Mouse (Mus musculus) heart, embryonic 14.5 days (tissue): ENCODE data around the gene Arrb2. TPM values are rescaled to one million over a fixed set of nuclear protein-coding genes. Genes with fewer than 3 reads are reported as not detected.

Source experiments
- ATAC-seq: fragments of 200-750 bp; cut with Nextera tagmentation; 2 replicates; pipeline ENCODE4 v1.8.0; 2017; ENCODE audit warnings: low read depth, moderate TSS enrichment; ENCODE audit not compliant: insufficient number of reproducible peaks, insufficient read depth, low FRiP score
- H3K27ac ChIP-seq, 2 experiments: fragments of 200-500 bp in 1 of 2; fragments of 300-500 bp in 1 of 2; sonication (generic) in 1 of 2; replicated peaks in 1 of 2; 2 replicates each; pipeline ENCODE4 v1.5.1; 2012 to 2014; ENCODE audit warnings: low read depth in 2 of 2, low read length in 2 of 2, control low read depth in 1 of 2, mild to moderate bottlenecking in 1 of 2, mixed read lengths in 1 of 2; ENCODE audit not compliant: control insufficient read depth in 1 of 2, insufficient read depth in 1 of 2
- H3K27me3 ChIP-seq: fragments of 300-500 bp; sonication (generic); 2 replicates; pipeline ENCODE4 v1.6.1; 2014; ENCODE audit warnings: mild to moderate bottlenecking, low read length, control low read depth; ENCODE audit not compliant: control insufficient read depth, insufficient read depth
- H3K36me3 ChIP-seq: fragments of 300-500 bp; sonication (generic); 2 replicates; pipeline ENCODE4 v1.6.1; 2014; ENCODE audit warnings: mild to moderate bottlenecking, control low read depth, low read length, mixed read lengths; ENCODE audit not compliant: control insufficient read depth, insufficient read depth
- H3K4me1 ChIP-seq, 2 experiments: fragments of 200-500 bp in 1 of 2; fragments of 300-500 bp in 1 of 2; sonication (generic) in 1 of 2; 2 replicates each; pipeline ENCODE4 v1.6.1; 2012 to 2014; ENCODE audit warnings: low read length in 2 of 2, control low read depth in 1 of 2, mixed read lengths in 1 of 2; ENCODE audit not compliant: control insufficient read depth in 2 of 2, insufficient read depth in 2 of 2
- H3K4me2 ChIP-seq: fragments of 300-500 bp; sonication (generic); 2 replicates; pipeline ENCODE4 v1.6.1; 2014; ENCODE audit warnings: mild to moderate bottlenecking, low read length
- H3K4me3 ChIP-seq, 2 experiments: fragments of 200-500 bp in 1 of 2; fragments of 300-500 bp in 1 of 2; sonication (generic) in 1 of 2; 2 replicates each; pipeline ENCODE4 v1.5.1; 2012 to 2014; ENCODE audit warnings: low read length in 2 of 2, mild to moderate bottlenecking in 2 of 2, control low read depth in 1 of 2, low read depth in 1 of 2, moderate library complexity in 1 of 2; ENCODE audit not compliant: control insufficient read depth in 1 of 2, insufficient read depth in 1 of 2
- H3K9ac ChIP-seq: fragments of 300-500 bp; sonication (generic); 2 replicates; pipeline ENCODE4 v1.6.1; 2014; ENCODE audit warnings: mild to moderate bottlenecking, low read length
- H3K9me3 ChIP-seq: fragments of 300-500 bp; sonication (generic); 2 replicates; pipeline ENCODE4 v1.6.1; 2016; ENCODE audit warnings: low read length, control low read depth; ENCODE audit not compliant: control insufficient read depth
- WGBS: fragments of 180-500 bp; shearing (Covaris S2); extraction: QIAGEN DNeasy Blood & Tissue Kit; methylation state at CpG from one replicate; pipeline ENCODE4 v1.1.7; 2014; 5-methylcytosine and 5-hydroxymethylcytosine counted together
- polyA plus RNA-seq: library from polyadenylated mRNA; unstranded; fragments of >200 nt; fragmentation: Nextera tagmentation; extraction: Ambion mirVana; gene quantifications from 2 replicates; pipeline ENCODE4 v1.2.1, GENCODE M21; 2014

The Arrb2 gene
- polyA plus RNA-seq, 1 experiment from 2014 or later: 8.6 TPM

DNA sequence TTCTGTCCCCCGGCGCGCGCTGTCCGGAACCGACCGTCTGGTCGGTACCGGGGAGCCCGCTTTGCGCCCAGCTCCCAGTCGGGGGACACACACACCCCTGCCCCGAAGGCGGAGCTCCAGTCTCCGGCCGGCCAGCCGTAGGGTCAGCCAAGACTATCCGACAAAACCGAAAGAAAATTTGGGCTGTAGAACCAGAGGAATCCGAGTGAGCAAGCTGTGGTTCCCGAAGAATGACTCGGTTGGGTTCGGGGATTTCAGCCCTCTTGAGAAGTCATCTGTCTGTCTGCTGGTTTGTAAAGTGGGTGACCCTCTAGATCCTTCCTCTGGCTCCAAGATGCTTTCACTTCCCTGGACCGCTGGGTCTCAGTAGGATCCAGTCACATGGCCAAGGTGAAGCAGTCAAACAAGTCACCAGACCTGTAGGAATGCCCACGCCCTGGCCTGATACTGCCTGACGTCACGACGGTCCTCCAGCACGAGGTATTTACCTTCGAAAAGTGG is 27.2 kb downstream of the Arrb2 start, which contains the start of gene Cxcl16:
Gene Cxcl16 (minus strand): TSS at position 384 of the 501 bp plus-strand sequence.
- 1% methylated on average over 29 of the region's 30 CpGs for WGBS
- ATAC-seq: 0 out of 2 replicates have a peak, but pooled peaks have one; percentile 29
- H3K4me1 ChIP-seq: peaks cover 3 to 10% of the 10 kb centered on the region in 2 experiments; a peak in 3 of 4 replicates
- peak within 1 kb of the TSS; percentile 91 for H3K4me2 ChIP-seq
- H3K27me3 ChIP-seq: peaks cover 26% of the 10 kb centered on the region
- H3K27ac ChIP-seq: peak within 1 kb of the TSS in 1 of 2 experiments; percentile 24; a peak in 2 of 4 replicates
- peaks cover 8% of the 10 kb centered on the region; the same call in 1 of the 2 replicates for H3K36me3 ChIP-seq
- peak within 1 kb of the TSS; percentile 72 for H3K9ac ChIP-seq
- H3K9me3 ChIP-seq: no peaks in the 10 kb centered on the region
- peak within 1 kb of the TSS; percentile 56 to 83 for H3K4me3 ChIP-seq

DNA sequence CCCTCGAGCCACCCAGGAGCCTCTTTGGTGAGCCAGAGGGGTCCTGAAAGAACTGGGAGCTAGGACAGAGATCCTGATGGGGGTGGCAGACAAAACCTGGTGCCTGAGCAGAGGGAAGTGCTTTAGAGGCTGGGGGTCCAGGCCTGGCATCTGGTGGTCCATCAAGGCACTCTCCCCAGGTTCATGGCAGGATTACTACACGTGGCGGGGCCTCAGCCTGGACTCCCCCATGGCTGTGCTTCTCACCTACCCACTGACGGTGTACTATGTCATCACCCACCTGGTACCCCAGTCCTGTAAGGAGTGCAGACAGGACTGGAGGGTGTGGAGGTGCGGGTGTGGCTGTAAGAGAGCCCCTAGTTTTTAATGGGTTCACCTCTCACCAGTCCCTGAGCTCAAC is 31.5 kb downstream of the Arrb2 start:
- Histone ChIP-seq H3K4me1 (peaks cover 10 to 25% of the 10 kb centered on the region in 2 experiments), H3K4me3 (no peak overlapping the region), H3K9ac (no peak overlapping the region), H3K4me2 (no peak overlapping the region), H3K27me3 (peaks cover 29% of the 10 kb centered on the region), H3K36me3 (no peaks in the 10 kb centered on the region), H3K9me3 (no peaks in the 10 kb centered on the region), H3K27ac (no peak overlapping the region)
- 72% methylated on average over 5 of the region's 5 CpGs for WGBS
- no peak for ATAC-seq

DNA sequence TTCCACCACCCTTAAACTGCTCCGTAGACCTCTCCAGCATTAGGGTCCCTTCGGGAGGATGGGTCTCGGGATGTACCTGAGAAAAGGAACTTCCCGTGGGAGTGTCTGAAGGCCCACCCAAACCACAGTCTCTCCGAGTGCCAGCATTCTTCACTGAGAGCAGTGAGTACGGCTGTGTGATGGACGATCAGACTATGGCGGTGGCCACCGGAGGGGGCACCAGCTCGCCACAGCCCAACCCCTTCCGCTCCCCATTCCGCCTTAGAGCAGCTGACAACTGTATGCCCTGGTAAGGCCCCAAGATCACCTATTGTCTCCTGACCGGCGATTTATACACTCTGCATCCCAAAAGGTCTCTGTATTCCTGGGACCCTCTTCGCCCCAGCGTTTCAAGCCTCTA is 32.8 kb downstream of the Arrb2 start:
- Histone ChIP-seq H3K27me3 (peaks cover 24% of the 10 kb centered on the region), H3K27ac (peak overlapping the region in 1 of 2 experiments; percentile 30; a peak in 1 of 4 replicates), H3K9ac (peak overlapping the region; percentile 67), H3K4me3 (peak overlapping the region in 1 of 2 experiments; percentile 40; a peak in 1 of 4 replicates), H3K4me2 (peak overlapping the region; percentile 73), H3K4me1 (peaks cover 9 to 20% of the 10 kb centered on the region in 2 experiments), H3K36me3 (no peaks in the 10 kb centered on the region), H3K9me3 (no peaks in the 10 kb centered on the region)
- WGBS: 20% methylated on average over 16 of the region's 16 CpGs
- no peak for ATAC-seq

DNA sequence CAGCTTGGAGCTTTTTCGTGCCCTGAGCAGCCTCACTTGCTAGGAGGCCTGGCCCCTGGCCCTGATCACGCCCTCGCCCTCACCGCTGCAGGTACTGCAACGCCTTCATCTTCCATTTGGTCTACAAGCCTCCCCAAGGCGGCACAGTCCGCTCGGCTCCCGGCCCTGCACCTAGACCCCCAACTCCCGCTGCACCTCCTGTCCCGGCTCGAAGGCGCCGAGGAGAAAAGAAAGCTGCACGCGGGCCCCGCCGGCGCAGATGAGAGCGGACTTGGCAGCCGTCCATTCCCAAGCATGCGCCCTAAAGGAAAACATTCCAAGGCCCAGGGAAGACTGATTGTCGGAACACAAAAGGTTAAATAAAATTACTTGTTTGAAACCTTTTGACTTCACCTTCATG is 33.4 kb downstream of the Arrb2 start:
- no peaks in the 10 kb centered on the region for H3K9me3 ChIP-seq
- peak overlapping the region; percentile 67 for H3K9ac ChIP-seq
- H3K27ac ChIP-seq: peak overlapping the region in 1 of 2 experiments; percentile 30; a peak in 2 of 4 replicates
- peak overlapping the region; percentile 73 for H3K4me2 ChIP-seq
- H3K4me3 ChIP-seq: peak overlapping the region; percentile 36 to 40
- 3% methylated on average over 23 of the region's 23 CpGs for WGBS
- H3K36me3 ChIP-seq: no peaks in the 10 kb centered on the region
- no peak for ATAC-seq
- peaks cover 9 to 20% of the 10 kb centered on the region in 2 experiments for H3K4me1 ChIP-seq
- H3K27me3 ChIP-seq: peaks cover 24% of the 10 kb centered on the region

DNA sequence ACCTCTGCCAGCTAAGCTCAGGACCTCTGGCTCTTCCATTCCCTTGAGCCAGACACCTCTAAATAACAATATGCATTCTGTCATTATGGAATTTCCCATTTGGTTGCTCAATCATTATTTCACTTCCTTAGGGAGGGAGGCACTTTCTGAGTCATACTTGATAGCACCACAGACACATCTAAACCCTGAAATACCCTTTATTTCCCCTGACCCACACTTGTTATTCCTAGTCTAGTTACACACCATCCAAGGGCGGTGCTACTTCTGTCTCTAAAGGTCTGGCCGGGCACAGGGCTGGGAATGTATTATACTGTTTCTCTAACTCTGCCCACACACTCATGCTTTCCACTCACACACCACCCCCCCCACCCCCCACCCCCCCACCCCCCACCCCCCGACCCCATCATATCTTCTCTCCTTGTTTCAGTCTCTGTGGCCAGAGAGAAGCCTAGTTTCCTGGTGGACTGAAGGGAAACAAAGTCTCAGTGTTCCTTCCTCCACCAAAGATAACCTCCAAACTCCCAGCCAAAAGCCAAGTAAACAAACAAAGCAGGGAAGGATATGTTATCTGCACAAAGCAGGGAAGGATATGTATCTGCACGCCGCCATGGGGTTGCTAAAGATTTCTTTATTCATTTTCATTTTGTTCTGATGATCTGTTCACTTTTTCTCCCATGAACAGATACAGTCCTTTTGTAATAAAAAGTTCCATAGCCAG is 35.6 kb downstream of the Arrb2 start:
- no peak overlapping the region for H3K4me3 ChIP-seq
- ATAC-seq: peak; percentile 71

DNA sequence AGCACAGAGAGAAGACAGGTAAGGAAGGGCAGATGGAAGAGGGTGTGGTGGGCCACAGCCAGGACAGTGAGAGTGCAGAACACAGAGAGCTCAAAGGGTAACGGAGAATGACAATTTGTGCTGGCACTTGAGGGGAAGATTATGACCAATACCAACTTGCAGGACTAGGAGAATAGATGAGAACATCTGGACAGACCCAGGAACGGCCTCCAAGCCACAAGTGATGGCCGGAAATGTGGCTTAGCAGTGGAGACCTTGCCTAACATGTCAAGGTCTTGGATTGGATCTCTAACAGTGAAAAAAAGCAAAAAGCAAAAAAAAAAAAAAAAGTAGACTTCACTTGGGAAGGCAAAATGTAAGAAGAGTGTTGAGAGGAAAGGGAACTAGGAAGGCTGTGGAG is 37.3 kb downstream of the Arrb2 start:
- H3K27me3 ChIP-seq: peaks cover 5% of the 10 kb centered on the region
- ATAC-seq: no peak
- no peak overlapping the region for H3K4me2 ChIP-seq
- no peak overlapping the region for H3K9ac ChIP-seq
- WGBS: 78% methylated on average over 3 of the region's 3 CpGs
- no peak overlapping the region for H3K27ac ChIP-seq
- H3K36me3 ChIP-seq: no peaks in the 10 kb centered on the region
- H3K4me3 ChIP-seq: no peak overlapping the region
- no peaks in the 10 kb centered on the region for H3K9me3 ChIP-seq
- H3K4me1 ChIP-seq: peaks cover 9 to 20% of the 10 kb centered on the region in 2 experiments

More for the DNA sequence above, 35.6 kb downstream of the Arrb2 start:
- WGBS: 54% methylated on average over 5 of the region's 5 CpGs
- Histone ChIP-seq H3K9me3 (no peaks in the 10 kb centered on the region), H3K4me1 (peaks cover 9 to 20% of the 10 kb centered on the region in 2 experiments), H3K27ac (peak overlapping the region; percentile 67 to 78), H3K4me2 (no peak overlapping the region), H3K9ac (no peak overlapping the region), H3K36me3 (no peaks in the 10 kb centered on the region), H3K27me3 (peaks cover 17% of the 10 kb centered on the region)

DNA sequence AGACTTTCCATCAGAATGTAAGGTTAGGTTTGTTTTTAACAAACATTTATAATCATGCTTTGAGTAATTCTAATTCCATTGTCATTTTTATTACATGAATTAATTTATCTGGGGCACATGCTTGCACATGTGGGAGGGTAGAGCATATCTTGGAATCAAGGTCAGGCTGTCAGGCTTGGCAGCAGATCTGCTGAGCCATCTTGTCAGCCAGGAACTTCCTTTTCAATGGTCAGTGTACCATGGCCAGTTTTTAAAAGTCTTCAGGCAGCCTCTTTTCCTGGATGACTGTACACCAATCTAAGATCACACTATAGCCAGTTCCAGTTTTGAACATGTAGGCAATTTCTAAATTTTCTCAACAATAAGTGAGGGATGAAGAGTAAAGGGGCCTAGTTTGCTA is 40.3 kb downstream of the Arrb2 start:
- Histone ChIP-seq H3K27ac (no peak overlapping the region), H3K27me3 (no peaks in the 10 kb centered on the region), H3K4me3 (no peak overlapping the region), H3K9me3 (no peaks in the 10 kb centered on the region), H3K4me1 (no peaks in the 10 kb centered on the region; a peak in 2 of 4 replicates), H3K36me3 (no peaks in the 10 kb centered on the region), H3K4me2 (no peak overlapping the region), H3K9ac (no peak overlapping the region)
- no peak for ATAC-seq
